Mouse (Mus musculus) megakaryocyte, adult 5-6 weeks (primary cell): ENCODE measurements at regions not wholly inside any gene's neighbourhood (a gene's known extent, or its start where the extent isn't known, plus 50 kb on each side); places are given as distances from the start of the nearest gene placed in this dataset.
A peak's percentile ranks its signal among the peaks of the same experiment; 100 is the strongest.

Experiments used
- ATAC-seq: 2 replicates; pipeline ENCODE4 v1.8.0; 2016; ENCODE audit warnings: mild to moderate bottlenecking, inconsistent platforms; ENCODE audit not compliant: poor library complexity, severe bottlenecking

- ATAC-seq: no peak
These were observed 119.1 kb upstream of the Nbea start for GRCm38 (mm10) chr3:56302346-56303185.

GRCm38 (mm10) chr3:56300769-56301168 lies 117.3 kb upstream of the Nbea start:
- ATAC-seq: no peak

GRCm38 (mm10) chr3:56295578-56295977 lies 112.1 kb upstream of the Nbea start:
- no peak for ATAC-seq

- ATAC-seq: no peak
These were observed 98.0 kb upstream of the Nbea start for GRCm38 (mm10) chr3:56281507-56281906.

- ATAC-seq: peak; percentile 78
These were observed 96.9 kb upstream of the Nbea start for GRCm38 (mm10) chr3:56280330-56280957.

GRCm38 (mm10) chr3:56272587-56272986 lies 89.1 kb upstream of the Nbea start:
- no peak for ATAC-seq

GRCm38 (mm10) chr3:56270241-56270830 lies 86.8 kb upstream of the Nbea start:
- no peak for ATAC-seq

- ATAC-seq: no peak
These were observed 78.5 kb upstream of the Nbea start for GRCm38 (mm10) chr3:56261800-56262561.

GRCm38 (mm10) chr3:56256271-56256670 lies 72.8 kb upstream of the Nbea start:
- no peak for ATAC-seq

- ATAC-seq: no peak
These were observed 60.9 kb upstream of the Nbea start for GRCm38 (mm10) chr3:56244370-56244769.

- ATAC-seq: no peak
These were observed 54.7 kb upstream of the Nbea start for GRCm38 (mm10) chr3:56238228-56238627.

GRCm38 (mm10) chr3:56236163-56236562 lies 52.7 kb upstream of the Nbea start:
- no peak for ATAC-seq
